Mouse (Mus musculus): Measurements from ENCODE around the gene Hoxc10. TPM values are rescaled to one million over a fixed set of nuclear protein-coding genes. Genes with fewer than 3 reads are reported as not detected.

The Hoxc10 gene
- polyA plus RNA-seq, 1 experiment from 2014 or later = not detected

GRCm38 (mm10) chr15:102965003-102965891 lies 1.3 kb upstream of the Hoxc10 start:
- Histone ChIP-seq H3K4me1 (no peaks in the 10 kb centered on the region), H3K4me2 (no peak overlapping the region), H3K36me3 (no peaks in the 10 kb centered on the region), H3K9me3 (replicated peaks) (no peaks in the 10 kb centered on the region), H3K27me3 (replicated peaks) (peaks cover 98% of the 10 kb centered on the region), H3K4me3 (no peak overlapping the region), H3K9ac (no peak overlapping the region), H3K27ac (no peak overlapping the region)
- WGBS (ENCODE audit: insufficient replicate concordance) = 5% methylated on average over 26 of the region's 26 CpGs
- ATAC-seq = no peak

- Histone ChIP-seq H3K9me3 (replicated peaks) (no peaks in the 10 kb centered on the region), H3K4me1 (no peaks in the 10 kb centered on the region), H3K36me3 (no peaks in the 10 kb centered on the region), H3K4me3 (peak overlapping the region; percentile 9; the same call in 1 of the 2 replicates), H3K27me3 (replicated peaks) (peaks cover 98% of the 10 kb centered on the region), H3K4me2 (peak overlapping the region; percentile 27; the same call in 1 of the 2 replicates), H3K27ac (no peak overlapping the region), H3K9ac (no peak overlapping the region)
- WGBS (ENCODE audit: insufficient replicate concordance) = 4% methylated on average over 29 of the region's 30 CpGs
- ATAC-seq = no peak
Observed at GRCm38 (mm10) chr15:102965892-102966775, 462 bp upstream of the Hoxc10 start.

- Histone ChIP-seq H3K4me1 (no peaks in the 10 kb centered on the region), H3K4me3 (peak within 1 kb of the TSS; percentile 9; the same call in 1 of the 2 replicates), H3K36me3 (no peaks in the 10 kb centered on the region), H3K9ac (no peak within 1 kb of the TSS), H3K27me3 (replicated peaks) (peaks cover 99% of the 10 kb centered on the region), H3K9me3 (replicated peaks) (no peaks in the 10 kb centered on the region), H3K4me2 (peak within 1 kb of the TSS; percentile 27; the same call in 1 of the 2 replicates), H3K27ac (no peak within 1 kb of the TSS)
- 6% methylated on average over 12 of the region's 12 CpGs for WGBS (ENCODE audit: insufficient replicate concordance)
- ATAC-seq = no peak
Observed at GRCm38 (mm10) chr15:102967312-102967510, 615 bp downstream of the Hoxc10 start, which contains the start of gene Hoxc5. Gene Hoxc5, plus strand, starts transcription at chr15:102967443.

GRCm38 (mm10) chr15:102967511-102968397 lies 1.2 kb downstream of the Hoxc10 start:
- H3K9me3 ChIP-seq (replicated peaks) = no peaks in the 10 kb centered on the region
- no peak for ATAC-seq
- H3K9ac ChIP-seq = no peak overlapping the region
- no peak overlapping the region for H3K27ac ChIP-seq
- no peak overlapping the region for H3K4me2 ChIP-seq
- no peaks in the 10 kb centered on the region for H3K4me1 ChIP-seq
- H3K27me3 ChIP-seq (replicated peaks) = peaks cover 99% of the 10 kb centered on the region
- no peak overlapping the region for H3K4me3 ChIP-seq
- H3K36me3 ChIP-seq = no peaks in the 10 kb centered on the region
- WGBS (ENCODE audit: insufficient replicate concordance) = 4% methylated on average over 34 of the region's 34 CpGs

GRCm38 (mm10) chr15:102969296-102969695 lies 2.7 kb downstream of the Hoxc10 start:
- H3K4me3 ChIP-seq = no peak overlapping the region
- H3K36me3 ChIP-seq = no peaks in the 10 kb centered on the region
- H3K4me2 ChIP-seq = no peak overlapping the region
- ATAC-seq = no peak
- WGBS (ENCODE audit: insufficient replicate concordance) = 7% methylated on average over 1 of the region's 1 CpGs
- H3K9ac ChIP-seq = no peak overlapping the region
- H3K27me3 ChIP-seq (replicated peaks) = peaks cover 99% of the 10 kb centered on the region
- no peak overlapping the region for H3K27ac ChIP-seq
- H3K4me1 ChIP-seq = no peaks in the 10 kb centered on the region
- H3K9me3 ChIP-seq (replicated peaks) = no peaks in the 10 kb centered on the region

GRCm38 (mm10) chr15:102970740-102971139 lies 4.1 kb downstream of the Hoxc10 start:
- 3% methylated on average over 12 of the region's 12 CpGs for whole genome bisulfite sequencing (ENCODE audit: insufficient replicate concordance)
- Histone ChIP-seq H3K27me3 (replicated peaks) (peaks cover 99% of the 10 kb centered on the region), H3K4me1 (no peaks in the 10 kb centered on the region), H3K4me2 (no peak overlapping the region), H3K9ac (no peak overlapping the region), H3K27ac (no peak overlapping the region), H3K9me3 (replicated peaks) (no peaks in the 10 kb centered on the region), H3K4me3 (no peak overlapping the region), H3K36me3 (no peaks in the 10 kb centered on the region)
- no peak for ATAC-seq

- 2% methylated on average over 21 of the region's 21 CpGs for WGBS (ENCODE audit: insufficient replicate concordance)
- no peak overlapping the region for H3K9ac ChIP-seq
- H3K4me3 ChIP-seq = no peak overlapping the region
Observed at GRCm38 (mm10) chr15:102972254-102972653, 5.7 kb downstream of the Hoxc10 start.

GRCm38 (mm10) chr15:102972753-102973152 lies 6.2 kb downstream of the Hoxc10 start:
- no peak overlapping the region for H3K27ac ChIP-seq
- WGBS (ENCODE audit: insufficient replicate concordance) = 4% methylated on average over 6 of the region's 6 CpGs
- H3K9me3 ChIP-seq (replicated peaks) = no peaks in the 10 kb centered on the region
- no peaks in the 10 kb centered on the region for H3K36me3 ChIP-seq
- no peaks in the 10 kb centered on the region for H3K4me1 ChIP-seq
- H3K27me3 ChIP-seq (replicated peaks) = peaks cover 99% of the 10 kb centered on the region
- H3K9ac ChIP-seq = no peak overlapping the region
- ATAC-seq = no peak
- no peak overlapping the region for H3K4me2 ChIP-seq
- H3K4me3 ChIP-seq = no peak overlapping the region

More at GRCm38 (mm10) chr15:102972254-102972653, 5.7 kb downstream of the Hoxc10 start:
- H3K27ac ChIP-seq = no peak overlapping the region
- no peaks in the 10 kb centered on the region for H3K36me3 ChIP-seq
- H3K4me1 ChIP-seq = no peaks in the 10 kb centered on the region
- H3K27me3 ChIP-seq (replicated peaks) = peaks cover 99% of the 10 kb centered on the region
- H3K9me3 ChIP-seq (replicated peaks) = no peaks in the 10 kb centered on the region
- ATAC-seq = no peak
- H3K4me2 ChIP-seq = no peak overlapping the region

- H3K9ac ChIP-seq = no peak overlapping the region
- ATAC-seq = no peak
- no peak overlapping the region for H3K27ac ChIP-seq
- no peaks in the 10 kb centered on the region for H3K9me3 ChIP-seq (replicated peaks)
- H3K4me1 ChIP-seq = no peaks in the 10 kb centered on the region
- 5% methylated on average over 7 of the region's 7 CpGs for WGBS (ENCODE audit: insufficient replicate concordance)
- H3K36me3 ChIP-seq = no peaks in the 10 kb centered on the region
- peaks cover 100% of the 10 kb centered on the region for H3K27me3 ChIP-seq (replicated peaks)
- H3K4me2 ChIP-seq = no peak overlapping the region
- H3K4me3 ChIP-seq = no peak overlapping the region
Observed at GRCm38 (mm10) chr15:102975034-102975433, 8.4 kb downstream of the Hoxc10 start.

- no peaks in the 10 kb centered on the region for H3K36me3 ChIP-seq
- no peak overlapping the region for H3K9ac ChIP-seq
- no peak overlapping the region for H3K4me3 ChIP-seq
- H3K4me2 ChIP-seq = no peak overlapping the region
- no peak for ATAC-seq
- H3K27ac ChIP-seq = no peak overlapping the region
- 3% methylated on average over 21 of the region's 21 CpGs for WGBS (ENCODE audit: insufficient replicate concordance)
- H3K4me1 ChIP-seq = no peaks in the 10 kb centered on the region
- peaks cover 100% of the 10 kb centered on the region for H3K27me3 ChIP-seq (replicated peaks)
- H3K9me3 ChIP-seq (replicated peaks) = no peaks in the 10 kb centered on the region
Observed at GRCm38 (mm10) chr15:102975688-102976111, 9.1 kb downstream of the Hoxc10 start.

GRCm38 (mm10) chr15:102976171-102976570 lies 9.6 kb downstream of the Hoxc10 start, which contains the start of gene Hoxc9:
Gene Hoxc9, plus strand, starts transcription at chr15:102976439.
- H3K4me2 ChIP-seq = peak within 1 kb of the TSS; percentile 28
- H3K36me3 ChIP-seq = no peaks in the 10 kb centered on the region
- under 1% methylated on average over 9 of the region's 20 CpGs for WGBS (ENCODE audit: insufficient replicate concordance)
- ATAC-seq = no peak
- no peak within 1 kb of the TSS for H3K27ac ChIP-seq
- H3K9me3 ChIP-seq (replicated peaks) = no peaks in the 10 kb centered on the region
- H3K27me3 ChIP-seq (replicated peaks) = peaks cover 100% of the 10 kb centered on the region
- H3K9ac ChIP-seq = no peak within 1 kb of the TSS
- peak within 1 kb of the TSS; percentile 13 for H3K4me3 ChIP-seq
- H3K4me1 ChIP-seq = no peaks in the 10 kb centered on the region

Measured in liver, embryonic 12.5 days (tissue).